In genomic region chr11:107730940-107731339, GRCm38 (mm10) we compare ENCODE assay signal across 13 mouse cellular contexts. TPM values are rescaled to one million over a fixed set of nuclear protein-coding genes. Genes with fewer than 3 reads are reported as not detected.
DNase-seq lines count a peak whose midpoint lies in the region; ATAC-seq and TF ChIP-seq lines count a peak whose summit lies in the region.
"Had no signal": no experiment of that assay in that cellular context is flagged by ENCODE, and none has a peak within 500 bp of the region (broad histone marks: within the 10 kb centered on the region; RNA-seq: fewer than 3 reads in every experiment).

No protein-coding gene starts in this region.

- no peak for ATAC-seq in heart, embryonic 11.5 days (replicated peaks; ENCODE audit: insufficient number of reproducible peaks, low FRiP score, low TSS enrichment)
- ATAC-seq in heart, postnatal 0 days (ENCODE audit: insufficient read depth, low read depth) = peak; percentile 39
- ATAC-seq: forebrain, embryonic 13.5 days had no signal

- no peaks in the 10 kb centered on the region for H3K9me3 ChIP-seq in heart, embryonic 11.5 days (replicated peaks; ENCODE audit: control insufficient read depth, low read length)
- no peaks in the 10 kb centered on the region for H3K9me3 ChIP-seq in heart, postnatal 0 days (replicated peaks; ENCODE audit: control insufficient read depth, low read length)
- H3K9me3 ChIP-seq: forebrain, embryonic 13.5 days; liver, embryonic 15.5 days had no signal

- DNase-seq in heart, adult 18-20 months = peak; percentile 49 to 73
- peak; percentile 41 for DNase-seq in 3134 (ENCODE audit: extremely low read depth, insufficient read length, low spot score)
- peak; percentile 67 to 82 for DNase-seq in cerebellum, adult 2 months
- DNase-seq in heart, postnatal 0 days (ENCODE audit: low spot score) = no peak
- DNase-seq in spleen, postnatal 36 days (ENCODE audit: low spot score in 2 of 2) = no peak
- no peak for DNase-seq in ovary, adult 18-20 months (ENCODE audit: low spot score)
- no peak for DNase-seq in embryo, embryonic 11 days

- no peak for TF ChIP-seq EP300 in heart, postnatal 0 days (IDR thresholded peaks at IDR 0.05; ENCODE audit: low read depth)

- WGBS in heart, embryonic 11.5 days (ENCODE audit: insufficient replicate concordance) = 74% methylated on average over 4 of the region's 4 CpGs
- 11% methylated on average over 4 of the region's 4 CpGs for WGBS in cerebellum, adult 2 months
- 57% methylated on average over 4 of the region's 4 CpGs for WGBS in heart, postnatal 0 days

- H3K4me1 ChIP-seq in heart, embryonic 11.5 days (ENCODE audit: control insufficient read depth, insufficient read depth, low read length) = no peaks in the 10 kb centered on the region
- peaks cover 17% of the 10 kb centered on the region for H3K4me1 ChIP-seq in cerebellum, adult 2 months (ENCODE audit: control insufficient read depth, insufficient read depth, low read length)
- H3K4me1 ChIP-seq in heart, postnatal 0 days (ENCODE audit: control insufficient read depth, insufficient read depth) = 0 out of 2 replicates have a peak, but pooled peaks cover 4% of the 10 kb centered on the region
- H3K4me1 ChIP-seq: forebrain, embryonic 13.5 days; liver, embryonic 15.5 days had no signal

- H3K36me3 ChIP-seq in heart, embryonic 11.5 days (ENCODE audit: control insufficient read depth, insufficient read depth, low read length) = no peaks in the 10 kb centered on the region
- H3K36me3 ChIP-seq in heart, postnatal 0 days (replicated peaks; ENCODE audit: control insufficient read depth, insufficient read depth, low read length) = no peaks in the 10 kb centered on the region
- H3K36me3 ChIP-seq: liver, embryonic 15.5 days had no signal

- no peak overlapping the region for H3K4me2 ChIP-seq in heart, embryonic 11.5 days
- no peak overlapping the region for H3K4me2 ChIP-seq in heart, postnatal 0 days (ENCODE audit: low read depth, low read length)
- H3K4me2 ChIP-seq: forebrain, embryonic 13.5 days; liver, embryonic 15.5 days had no signal

- H3K27me3 ChIP-seq in heart, embryonic 11.5 days (ENCODE audit: control insufficient read depth, insufficient read depth, low read length) = no peaks in the 10 kb centered on the region
- no peaks in the 10 kb centered on the region for H3K27me3 ChIP-seq in cerebellum, adult 2 months (ENCODE audit: control insufficient read depth, insufficient read depth, low read length)
- no peaks in the 10 kb centered on the region for H3K27me3 ChIP-seq in heart, postnatal 0 days (ENCODE audit: control insufficient read depth, insufficient read depth, low read length)
- H3K27me3 ChIP-seq: forebrain, embryonic 13.5 days; liver, embryonic 15.5 days had no signal

- H3K4me3 ChIP-seq in heart, embryonic 11.5 days (ENCODE audit: low read depth, low read length) = no peak overlapping the region
- H3K4me3 ChIP-seq in cerebellum, adult 2 months (replicated peaks; ENCODE audit: insufficient read depth, low read depth, low read length) = no peak overlapping the region
- H3K4me3 ChIP-seq in heart, postnatal 0 days (ENCODE audit: low read depth, low read length) = no peak overlapping the region
- H3K4me3 ChIP-seq: forebrain, embryonic 13.5 days; liver, embryonic 15.5 days had no signal

- H3K9ac ChIP-seq in heart, embryonic 11.5 days (ENCODE audit: low read depth, low read length) = no peak overlapping the region
- H3K9ac ChIP-seq in heart, postnatal 0 days (replicated peaks; ENCODE audit: low read depth, low read length) = no peak overlapping the region
- H3K9ac ChIP-seq: forebrain, embryonic 13.5 days; liver, embryonic 15.5 days had no signal

- no peak for TF ChIP-seq POLR2A in cerebellum, adult 2 months (IDR thresholded peaks at IDR 0.05; ENCODE audit: borderline replicate concordance, insufficient read depth, low read length)

- H3K27ac ChIP-seq in heart, embryonic 11.5 days (ENCODE audit: low read depth, low read length) = no peak overlapping the region
- H3K27ac ChIP-seq in cerebellum, adult 2 months (ENCODE audit: insufficient read depth, low read length) = 0 out of 2 replicates have a peak overlapping the region, but pooled peaks have one; percentile 4
- H3K27ac ChIP-seq in heart, postnatal 0 days (ENCODE audit: low read depth) = no peak overlapping the region
- H3K27ac ChIP-seq: forebrain, embryonic 13.5 days; liver, embryonic 15.5 days had no signal

- no peak for TF ChIP-seq CTCF in cerebellum, adult 2 months (IDR thresholded peaks at IDR 0.05; ENCODE audit: borderline replicate concordance, insufficient read depth, low read depth, low read length)
- TF ChIP-seq CTCF in heart, postnatal 0 days (IDR thresholded peaks at IDR 0.05; ENCODE audit: low read depth) = no peak

RNA-seq across cellular contexts. Expression of gene Cacng1, which starts 14.6 kb away (rescaled TPM):
- total RNA-seq in heart, adult 18-20 months (2021) = not detected
- not detected in 2 replicates for polyA plus RNA-seq in heart, embryonic 11.5 days (2014; fragmentation: Nextera tagmentation; extraction: Ambion mirVana)
- polyA plus RNA-seq in cerebellum, adult 2 months (2012; rRNA removed) = 0.13 and 0.14 TPM in 2 replicates
- 1.4 TPM in 1 of 2 replicates, not detected in the other for total RNA-seq in heart, postnatal 0 days (2014; rRNA removed; ENCODE audit: low replicate concordance)
- polyA plus RNA-seq in heart, postnatal 0 days (2015; fragmentation: Nextera tagmentation; extraction: Ambion mirVana) = 0.10 TPM in 1 of 2 replicates, not detected in the other
- total RNA-seq: common myeloid progenitor, adult 5-6 weeks; hematopoietic stem cell, adult 5-6 weeks; layer of hippocampus, adult 8-10 months had no signal
- polyA plus RNA-seq: forebrain, embryonic 13.5 days had no signal

Comparison
In these comparisons a context has a peak if more than half of its experiments do, and no peak if none do; other contexts are left out.
1. DNase-seq: peak in heart, adult 18-20 months (2 of 2), 3134 (single experiment) and cerebellum, adult 2 months (2 of 2); none in heart, postnatal 0 days (single experiment), spleen, postnatal 36 days (0 of 2), ovary, adult 18-20 months (single experiment) and embryo, embryonic 11 days (single experiment).